Mouse (Mus musculus): Measurements from ENCODE around the gene Rnase11.

The Rnase11 gene

GRCm38 (mm10) chr14:51081035-51081434 lies 31.1 kb upstream of the Rnase11 start:
- no peak for DNase-seq (ENCODE audit: low read depth, low spot score)

GRCm38 (mm10) chr14:51079180-51079579 lies 29.2 kb upstream of the Rnase11 start:
- no peak for DNase-seq (ENCODE audit: low read depth, low spot score)

GRCm38 (mm10) chr14:51074335-51074734 lies 24.4 kb upstream of the Rnase11 start, which contains the start of gene Olfr750:
Gene Olfr750, minus strand, starts transcription at chr14:51074435.
- DNase-seq (ENCODE audit: low read depth, low spot score), result no peak

- DNase-seq (ENCODE audit: low read depth, low spot score), result peak; percentile 91
Observed at GRCm38 (mm10) chr14:51069617-51070016, 19.7 kb upstream of the Rnase11 start.

GRCm38 (mm10) chr14:51068956-51069355 lies 19.0 kb upstream of the Rnase11 start:
- no peak for DNase-seq (ENCODE audit: low read depth, low spot score)

- DNase-seq (ENCODE audit: low read depth, low spot score), result no peak
Observed at GRCm38 (mm10) chr14:51060761-51061160, 10.8 kb upstream of the Rnase11 start.

- DNase-seq (ENCODE audit: low read depth, low spot score), result no peak
Observed at GRCm38 (mm10) chr14:51057401-51057831, 7.5 kb upstream of the Rnase11 start, which contains the start of gene Rnase12. Gene Rnase12, minus strand, starts transcription at chr14:51057661.

GRCm38 (mm10) chr14:51054243-51055237 lies 4.6 kb upstream of the Rnase11 start:
- peak; percentile 35 for DNase-seq (ENCODE audit: low read depth, low spot score)

- no peak for DNase-seq (ENCODE audit: low read depth, low spot score)
Observed at GRCm38 (mm10) chr14:51053176-51053575, 3.2 kb upstream of the Rnase11 start.

GRCm38 (mm10) chr14:51051941-51052340 lies 2.0 kb upstream of the Rnase11 start:
- no peak for DNase-seq (ENCODE audit: low read depth, low spot score)

- no peak for DNase-seq (ENCODE audit: low read depth, low spot score)
Observed at GRCm38 (mm10) chr14:51047846-51048245, 2.1 kb downstream of the Rnase11 start.

GRCm38 (mm10) chr14:51041769-51042168 lies 8.2 kb downstream of the Rnase11 start, which contains the start of gene Rnase9:
Gene Rnase9, minus strand, starts transcription at chr14:51041869.
- no peak for DNase-seq (ENCODE audit: low read depth, low spot score)

GRCm38 (mm10) chr14:51036214-51036613 lies 13.7 kb downstream of the Rnase11 start:
- no peak for DNase-seq (ENCODE audit: low read depth, low spot score)

- no peak for DNase-seq (ENCODE audit: low read depth, low spot score)
Observed at GRCm38 (mm10) chr14:51035206-51035605, 14.8 kb downstream of the Rnase11 start.

- DNase-seq (ENCODE audit: low read depth, low spot score), result no peak
Observed at GRCm38 (mm10) chr14:51027387-51028155, 22.4 kb downstream of the Rnase11 start.

GRCm38 (mm10) chr14:51026391-51027133 lies 23.4 kb downstream of the Rnase11 start:
- DNase-seq (ENCODE audit: low read depth, low spot score), result peak; percentile 80

GRCm38 (mm10) chr14:51024820-51025219 lies 25.1 kb downstream of the Rnase11 start:
- DNase-seq (ENCODE audit: low read depth, low spot score), result no peak

- no peak for DNase-seq (ENCODE audit: low read depth, low spot score)
Observed at GRCm38 (mm10) chr14:51023457-51023856, 26.5 kb downstream of the Rnase11 start.

GRCm38 (mm10) chr14:51017256-51017655 lies 32.7 kb downstream of the Rnase11 start:
- no peak for DNase-seq (ENCODE audit: low read depth, low spot score)

- DNase-seq (ENCODE audit: low read depth, low spot score), result no peak
Observed at GRCm38 (mm10) chr14:51015780-51016179, 34.2 kb downstream of the Rnase11 start.

- peak; percentile 49 for DNase-seq (ENCODE audit: low read depth, low spot score)
Observed at GRCm38 (mm10) chr14:51014724-51015123, 35.2 kb downstream of the Rnase11 start.
